Mouse (Mus musculus): ENCODE results near the gene Zfp639. TPM values are rescaled to one million over a fixed set of nuclear protein-coding genes. Genes with fewer than 3 reads are reported as not detected.

Gene Zfp639
- polyA plus RNA-seq, 1 experiment from 2014 or later, result 23.9 TPM

GRCm38 (mm10) chr3:32495856-32496710 is 14.0 kb upstream of the Zfp639 start:
- no peaks in the 10 kb centered on the region for H3K36me3 ChIP-seq (ENCODE audit: control insufficient read depth, insufficient read depth, low read length)
- no peak overlapping the region for H3K4me2 ChIP-seq (replicated peaks; ENCODE audit: low read depth)
- H3K27ac ChIP-seq (replicated peaks), result peak overlapping the region; percentile 73
- H3K9me3 ChIP-seq (ENCODE audit: control insufficient read depth, low read length), result no peaks in the 10 kb centered on the region
- no peaks in the 10 kb centered on the region for H3K27me3 ChIP-seq (ENCODE audit: control insufficient read depth, insufficient read depth, low read length)
- no peaks in the 10 kb centered on the region for H3K4me1 ChIP-seq (replicated peaks; ENCODE audit: control insufficient read depth, insufficient read depth)
- H3K4me3 ChIP-seq (ENCODE audit: low read depth, low read length), result no peak overlapping the region
- WGBS, result 40% methylated on average over 7 of the region's 8 CpGs
- DNase-seq (ENCODE audit: low spot score) (no peak), ATAC-seq (ENCODE audit: low FRiP score, low TSS enrichment) (peak; percentile 67; the same call in 1 of the 2 replicates)
- H3K9ac ChIP-seq (ENCODE audit: low read length), result no peak overlapping the region
- no peak for TF ChIP-seq EP300 (optimal IDR thresholded peaks at IDR 0.05)
- TF ChIP-seq CTCF (IDR thresholded peaks at IDR 0.05; ENCODE audit: low read depth), result no peak

DNA sequence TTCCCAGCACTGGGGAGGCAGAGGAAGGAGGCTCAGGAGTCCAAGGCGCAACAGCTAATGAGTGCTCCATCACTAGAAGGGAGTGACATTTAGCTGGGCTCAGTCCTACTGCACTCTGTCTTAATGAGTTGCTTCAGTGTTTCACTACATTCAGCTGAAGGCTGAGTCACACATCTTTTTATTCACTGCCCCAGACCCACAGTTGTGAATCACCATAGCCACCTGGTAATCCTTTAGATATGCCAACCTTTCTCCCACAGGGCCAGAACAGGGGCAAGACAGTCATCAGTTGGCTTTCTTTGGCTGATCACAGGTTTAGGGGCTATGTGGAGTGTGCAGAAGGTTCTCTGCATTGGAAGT is 13.4 kb upstream of the Zfp639 start:
- peak; percentile 35; the same call in 1 of the 2 replicates for ATAC-seq (ENCODE audit: low FRiP score, low TSS enrichment)
- WGBS, result 80% methylated on average over 1 of the region's 1 CpGs
- no peak for DNase-seq (ENCODE audit: low spot score)
- Histone ChIP-seq H3K9me3 (ENCODE audit: control insufficient read depth, low read length) (no peaks in the 10 kb centered on the region), H3K27ac (replicated peaks) (peak overlapping the region; percentile 73), H3K27me3 (ENCODE audit: control insufficient read depth, insufficient read depth, low read length) (no peaks in the 10 kb centered on the region), H3K4me1 (replicated peaks; ENCODE audit: control insufficient read depth, insufficient read depth) (no peaks in the 10 kb centered on the region), H3K4me2 (replicated peaks; ENCODE audit: low read depth) (no peak overlapping the region), H3K36me3 (ENCODE audit: control insufficient read depth, insufficient read depth, low read length) (no peaks in the 10 kb centered on the region), H3K9ac (ENCODE audit: low read length) (no peak overlapping the region), H3K4me3 (ENCODE audit: low read depth, low read length) (no peak overlapping the region)
- TF ChIP-seq EP300 (optimal IDR thresholded peaks at IDR 0.05) (no peak), CTCF (IDR thresholded peaks at IDR 0.05; ENCODE audit: low read depth) (no peak)

DNA sequence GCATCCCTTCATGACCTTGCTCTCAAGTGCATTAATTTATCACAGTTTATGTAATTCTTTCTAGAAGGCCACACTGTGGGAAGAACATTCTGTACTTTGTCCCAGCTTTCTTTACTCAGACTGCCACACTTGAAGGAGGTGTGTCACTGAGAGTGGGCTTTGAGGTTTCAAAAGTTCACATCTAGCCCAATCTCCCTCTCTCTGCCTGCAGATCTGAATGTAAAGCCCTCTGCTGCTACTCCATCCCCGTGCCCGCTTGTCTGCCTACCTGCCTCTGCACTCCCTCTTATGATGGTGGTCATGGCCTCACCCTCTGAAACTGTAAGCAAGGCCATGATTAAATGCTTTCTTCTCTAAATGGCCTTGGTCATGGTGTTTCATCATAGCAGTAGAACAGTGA is 9.7 kb upstream of the Zfp639 start:
- Histone ChIP-seq H3K27me3 (ENCODE audit: control insufficient read depth, insufficient read depth, low read length) (no peaks in the 10 kb centered on the region), H3K27ac (replicated peaks) (no peak overlapping the region), H3K9ac (ENCODE audit: low read length) (no peak overlapping the region), H3K36me3 (ENCODE audit: control insufficient read depth, insufficient read depth, low read length) (no peaks in the 10 kb centered on the region), H3K4me2 (replicated peaks; ENCODE audit: low read depth) (no peak overlapping the region), H3K4me1 (replicated peaks; ENCODE audit: control insufficient read depth, insufficient read depth) (no peaks in the 10 kb centered on the region), H3K4me3 (ENCODE audit: low read depth, low read length) (no peak overlapping the region), H3K9me3 (ENCODE audit: control insufficient read depth, low read length) (no peaks in the 10 kb centered on the region)
- 92% methylated on average over 2 of the region's 2 CpGs for WGBS
- no peak for DNase-seq (ENCODE audit: low spot score)
- ATAC-seq (ENCODE audit: low FRiP score, low TSS enrichment), result no peak
- TF ChIP-seq CTCF (IDR thresholded peaks at IDR 0.05; ENCODE audit: low read depth) (no peak), EP300 (optimal IDR thresholded peaks at IDR 0.05) (no peak)

GRCm38 (mm10) chr3:32505841-32506240 is 4.2 kb upstream of the Zfp639 start:
- no peak overlapping the region for H3K4me2 ChIP-seq (replicated peaks; ENCODE audit: low read depth)
- H3K4me1 ChIP-seq (replicated peaks; ENCODE audit: control insufficient read depth, insufficient read depth), result no peaks in the 10 kb centered on the region
- no peak for ATAC-seq (ENCODE audit: low FRiP score, low TSS enrichment)
- no peaks in the 10 kb centered on the region for H3K9me3 ChIP-seq (ENCODE audit: control insufficient read depth, low read length)
- no peak for DNase-seq (ENCODE audit: low spot score)
- H3K4me3 ChIP-seq (ENCODE audit: low read depth, low read length), result no peak overlapping the region
- H3K27ac ChIP-seq (replicated peaks), result no peak overlapping the region
- H3K36me3 ChIP-seq (ENCODE audit: control insufficient read depth, insufficient read depth, low read length), result no peaks in the 10 kb centered on the region
- TF ChIP-seq EP300 (optimal IDR thresholded peaks at IDR 0.05) (no peak), CTCF (IDR thresholded peaks at IDR 0.05; ENCODE audit: low read depth) (no peak)
- H3K9ac ChIP-seq (ENCODE audit: low read length), result no peak overlapping the region
- H3K27me3 ChIP-seq (ENCODE audit: control insufficient read depth, insufficient read depth, low read length), result no peaks in the 10 kb centered on the region
- 64% methylated on average over 3 of the region's 3 CpGs for WGBS

GRCm38 (mm10) chr3:32506366-32507225 is 3.5 kb upstream of the Zfp639 start:
- Histone ChIP-seq H3K4me2 (replicated peaks; ENCODE audit: low read depth) (no peak overlapping the region), H3K9me3 (ENCODE audit: control insufficient read depth, low read length) (no peaks in the 10 kb centered on the region), H3K36me3 (ENCODE audit: control insufficient read depth, insufficient read depth, low read length) (no peaks in the 10 kb centered on the region), H3K4me3 (ENCODE audit: low read depth, low read length) (no peak overlapping the region), H3K4me1 (replicated peaks; ENCODE audit: control insufficient read depth, insufficient read depth) (no peaks in the 10 kb centered on the region), H3K27me3 (ENCODE audit: control insufficient read depth, insufficient read depth, low read length) (no peaks in the 10 kb centered on the region), H3K9ac (ENCODE audit: low read length) (no peak overlapping the region), H3K27ac (replicated peaks) (no peak overlapping the region)
- no peak for DNase-seq (ENCODE audit: low spot score)
- no peak for TF ChIP-seq CTCF (IDR thresholded peaks at IDR 0.05; ENCODE audit: low read depth)
- no peak for TF ChIP-seq EP300 (optimal IDR thresholded peaks at IDR 0.05)
- ATAC-seq (ENCODE audit: low FRiP score, low TSS enrichment), result no peak
- WGBS, result 55% methylated on average over 11 of the region's 11 CpGs

Measured in stomach, postnatal 0 days (tissue).